Mouse (Mus musculus): ENCODE data around the gene Il3. TPM values are rescaled to one million over a fixed set of nuclear protein-coding genes. Genes with fewer than 3 reads are reported as not detected.
A peak's percentile ranks its signal among the peaks of the same experiment; 100 is the strongest.

Gene Il3
- polyA plus RNA-seq, 2 experiments = not detected

- Histone ChIP-seq H3K9ac (replicated peaks) (no peak overlapping the region), H3K9me3 (ENCODE audit: control insufficient read depth, low read length) (no peaks in the 10 kb centered on the region), H3K4me1 (replicated peaks; ENCODE audit: control insufficient read depth in 2 of 2, insufficient read depth in 2 of 2, low read length in 1 of 2) (peaks cover 2 to 5% of the 10 kb centered on the region in 2 experiments; a peak in 3 of 4 replicates), H3K27me3 (ENCODE audit: control insufficient read depth, insufficient read depth, low read length) (no peaks in the 10 kb centered on the region), H3K4me3 (ENCODE audit: insufficient read depth in 1 of 2, low read depth in 2 of 2, low read length in 2 of 2) (no peak overlapping the region), H3K36me3 (replicated peaks; ENCODE audit: control insufficient read depth, insufficient read depth, low read depth) (no peaks in the 10 kb centered on the region), H3K4me2 (ENCODE audit: low read depth) (no peak overlapping the region), H3K27ac (no peak overlapping the region)
- DNase-seq (ENCODE audit: low read depth in 3 of 3, low spot score in 3 of 3) = no peak
- ATAC-seq (ENCODE audit: insufficient read depth) = no peak
- TF ChIP-seq EP300 (IDR thresholded peaks at IDR 0.05; ENCODE audit: low read depth) (no peak), CTCF (IDR thresholded peaks at IDR 0.05; ENCODE audit: low read depth) (0 out of 2 replicates have a peak, but pooled peaks have one; percentile 18)
- 22% methylated on average over 4 of the region's 4 CpGs for WGBS (ENCODE audit: insufficient replicate concordance)
Observed at GRCm38 (mm10) chr11:54254114-54254513, 13.0 kb downstream of the Il3 start.

GRCm38 (mm10) chr11:54250575-54250974 is 16.5 kb downstream of the Il3 start:
- H3K4me1 ChIP-seq (replicated peaks; ENCODE audit: control insufficient read depth in 2 of 2, insufficient read depth in 2 of 2, low read length in 1 of 2) = peaks cover 5 to 11% of the 10 kb centered on the region in 2 experiments; a peak in 3 of 4 replicates
- H3K4me2 ChIP-seq (ENCODE audit: low read depth) = no peak overlapping the region
- ATAC-seq (ENCODE audit: insufficient read depth) (no peak), DNase-seq (ENCODE audit: low read depth in 3 of 3, low spot score in 3 of 3) (no peak)
- H3K9me3 ChIP-seq (ENCODE audit: control insufficient read depth, low read length) = no peaks in the 10 kb centered on the region
- H3K27me3 ChIP-seq (ENCODE audit: control insufficient read depth, insufficient read depth, low read length) = no peaks in the 10 kb centered on the region
- WGBS (ENCODE audit: insufficient replicate concordance) = 82% methylated on average over 11 of the region's 11 CpGs
- H3K4me3 ChIP-seq (ENCODE audit: insufficient read depth in 1 of 2, low read depth in 2 of 2, low read length in 2 of 2) = no peak overlapping the region
- H3K9ac ChIP-seq (replicated peaks) = no peak overlapping the region
- no peaks in the 10 kb centered on the region for H3K36me3 ChIP-seq (replicated peaks; ENCODE audit: control insufficient read depth, insufficient read depth, low read depth)
- no peak overlapping the region for H3K27ac ChIP-seq
- no peak for TF ChIP-seq EP300 (IDR thresholded peaks at IDR 0.05; ENCODE audit: low read depth)
- no peak for TF ChIP-seq CTCF (IDR thresholded peaks at IDR 0.05; ENCODE audit: low read depth)

GRCm38 (mm10) chr11:54249748-54250147 is 17.3 kb downstream of the Il3 start:
- no peaks in the 10 kb centered on the region for H3K9me3 ChIP-seq (ENCODE audit: control insufficient read depth, low read length)
- peaks cover 5 to 11% of the 10 kb centered on the region in 2 experiments; a peak in 3 of 4 replicates for H3K4me1 ChIP-seq (replicated peaks; ENCODE audit: control insufficient read depth in 2 of 2, insufficient read depth in 2 of 2, low read length in 1 of 2)
- H3K9ac ChIP-seq (replicated peaks) = no peak overlapping the region
- no peak overlapping the region for H3K27ac ChIP-seq
- ATAC-seq (ENCODE audit: insufficient read depth) (no peak), DNase-seq (ENCODE audit: low read depth in 3 of 3, low spot score in 3 of 3) (no peak)
- WGBS (ENCODE audit: insufficient replicate concordance) = 52% methylated on average over 3 of the region's 3 CpGs
- H3K4me2 ChIP-seq (ENCODE audit: low read depth) = no peak overlapping the region
- TF ChIP-seq EP300 (IDR thresholded peaks at IDR 0.05; ENCODE audit: low read depth) = no peak
- no peak for TF ChIP-seq CTCF (IDR thresholded peaks at IDR 0.05; ENCODE audit: low read depth)
- no peaks in the 10 kb centered on the region for H3K27me3 ChIP-seq (ENCODE audit: control insufficient read depth, insufficient read depth, low read length)
- no peaks in the 10 kb centered on the region for H3K36me3 ChIP-seq (replicated peaks; ENCODE audit: control insufficient read depth, insufficient read depth, low read depth)
- no peak overlapping the region for H3K4me3 ChIP-seq (ENCODE audit: insufficient read depth in 1 of 2, low read depth in 2 of 2, low read length in 2 of 2)

GRCm38 (mm10) chr11:54248940-54249717 is 17.9 kb downstream of the Il3 start, which contains the start of gene Csf2:
TSS of gene Csf2 (minus strand) at chr11:54249667.
- no peaks in the 10 kb centered on the region for H3K36me3 ChIP-seq (replicated peaks; ENCODE audit: control insufficient read depth, insufficient read depth, low read depth)

GRCm38 (mm10) chr11:54247251-54247950 is 19.7 kb downstream of the Il3 start:
- no peak for DNase-seq (ENCODE audit: low read depth in 3 of 3, low spot score in 3 of 3)

More at GRCm38 (mm10) chr11:54248940-54249717, 17.9 kb downstream of the Il3 start, which contains the start of gene Csf2:
- no peak within 1 kb of the TSS for H3K27ac ChIP-seq
- H3K4me1 ChIP-seq (replicated peaks; ENCODE audit: control insufficient read depth in 2 of 2, insufficient read depth in 2 of 2, low read length in 1 of 2) = peaks cover 5 to 11% of the 10 kb centered on the region in 2 experiments; a peak in 3 of 4 replicates
- H3K4me2 ChIP-seq (ENCODE audit: low read depth) = no peak within 1 kb of the TSS
- no peaks in the 10 kb centered on the region for H3K27me3 ChIP-seq (ENCODE audit: control insufficient read depth, insufficient read depth, low read length)
- TF ChIP-seq EP300 (IDR thresholded peaks at IDR 0.05; ENCODE audit: low read depth) = 0 out of 2 replicates have a peak, but pooled peaks have one; percentile 19
- no peak for TF ChIP-seq CTCF (IDR thresholded peaks at IDR 0.05; ENCODE audit: low read depth)
- no peaks in the 10 kb centered on the region for H3K9me3 ChIP-seq (ENCODE audit: control insufficient read depth, low read length)
- DNase-seq (ENCODE audit: low read depth in 3 of 3, low spot score in 3 of 3) (peak; percentile 19 to 31 (median 31)), ATAC-seq (ENCODE audit: insufficient read depth) (peak; percentile 51; the same call in 1 of the 2 replicates)
- no peak within 1 kb of the TSS for H3K9ac ChIP-seq (replicated peaks)
- WGBS (ENCODE audit: insufficient replicate concordance) = 19% methylated on average over 11 of the region's 11 CpGs
- no peak within 1 kb of the TSS for H3K4me3 ChIP-seq (ENCODE audit: insufficient read depth in 1 of 2, low read depth in 2 of 2, low read length in 2 of 2)

More at GRCm38 (mm10) chr11:54247251-54247950, 19.7 kb downstream of the Il3 start:
- peaks cover 5 to 11% of the 10 kb centered on the region in 2 experiments; a peak in 3 of 4 replicates for H3K4me1 ChIP-seq (replicated peaks; ENCODE audit: control insufficient read depth in 2 of 2, insufficient read depth in 2 of 2, low read length in 1 of 2)
- H3K9ac ChIP-seq (replicated peaks) = no peak overlapping the region
- no peaks in the 10 kb centered on the region for H3K27me3 ChIP-seq (ENCODE audit: control insufficient read depth, insufficient read depth, low read length)
- H3K27ac ChIP-seq = no peak overlapping the region
- ATAC-seq (ENCODE audit: insufficient read depth) = no peak
- H3K9me3 ChIP-seq (ENCODE audit: control insufficient read depth, low read length) = no peaks in the 10 kb centered on the region
- no peak for TF ChIP-seq CTCF (IDR thresholded peaks at IDR 0.05; ENCODE audit: low read depth)
- H3K36me3 ChIP-seq (replicated peaks; ENCODE audit: control insufficient read depth, insufficient read depth, low read depth) = no peaks in the 10 kb centered on the region
- H3K4me3 ChIP-seq (ENCODE audit: insufficient read depth in 1 of 2, low read depth in 2 of 2, low read length in 2 of 2) = no peak overlapping the region
- H3K4me2 ChIP-seq (ENCODE audit: low read depth) = no peak overlapping the region
- 63% methylated on average over 10 of the region's 10 CpGs for WGBS (ENCODE audit: insufficient replicate concordance)

Data from liver, embryonic 14.5 days (tissue).